Mouse (Mus musculus): ENCODE measurements at regions not wholly inside any gene's neighbourhood (a gene's known extent, or its start where the extent isn't known, plus 50 kb on each side); places are given as distances from the start of the nearest gene placed in this dataset.

DNA sequence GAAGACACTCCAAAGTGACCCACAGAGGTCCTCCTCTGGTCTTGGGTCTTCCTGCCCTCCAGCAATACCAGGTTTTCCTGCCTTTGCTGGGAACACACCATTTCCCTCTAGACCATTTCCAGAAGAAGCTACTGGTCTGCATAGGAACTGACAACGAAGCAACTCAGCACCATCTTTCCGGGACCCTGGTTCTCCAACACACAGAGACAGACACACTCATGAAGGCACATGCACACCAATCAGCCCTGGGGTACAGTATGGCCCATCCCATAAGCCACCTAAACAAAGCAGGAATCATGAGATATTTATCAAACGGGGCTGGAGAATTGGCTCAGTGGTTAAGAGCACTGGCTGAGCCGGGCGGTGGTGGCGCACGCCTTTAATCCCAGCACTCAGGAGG, 80.4 kb upstream of the Calm2 start:
- TF ChIP-seq CTCF (IDR thresholded peaks at IDR 0.05; ENCODE audit: borderline replicate concordance, extremely low read depth, insufficient read depth, insufficient read length) (no peak), POLR2A (IDR thresholded peaks at IDR 0.05; ENCODE audit: borderline replicate concordance, extremely low read depth, insufficient read depth, insufficient read length, poor library complexity, severe bottlenecking) (no peak)
